Mouse (Mus musculus) embryonic fibroblast, embryonic 13.5 days (primary cell): ENCODE data around the gene Cyth1. TPM values are rescaled to one million over a fixed set of nuclear protein-coding genes. Genes with fewer than 3 reads are reported as not detected.

Source experiments
- H3K27ac ChIP-seq: 2 replicates; pipeline ENCODE4 v1.5.1; 2012; ENCODE audit warnings: low read length, control low read depth, inconsistent platforms; ENCODE audit not compliant: insufficient read depth
- H3K4me1 ChIP-seq: 2 replicates; pipeline ENCODE4 v1.6.1; 2011; ENCODE audit warnings: low read length; ENCODE audit not compliant: control insufficient read depth, insufficient read depth
- H3K4me3 ChIP-seq: 2 replicates; pipeline ENCODE4 v1.5.1; 2011; ENCODE audit warnings: mild to moderate bottlenecking, control low read depth, low read length; ENCODE audit not compliant: insufficient read depth
- CTCF ChIP-seq: IDR thresholded peaks from 2 replicates; pipeline ENCODE4 v1.5.1; 2011; ENCODE audit warnings: mild to moderate bottlenecking, control low read depth, low read length, moderate library complexity, borderline replicate concordance; ENCODE audit not compliant: insufficient read depth
- POLR2A ChIP-seq: IDR thresholded peaks from 2 replicates; pipeline ENCODE4 v1.6.1; 2011; ENCODE audit warnings: low read depth, mild to moderate bottlenecking, control low read depth, low read length, moderate library complexity
- polyA plus RNA-seq: library from polyadenylated mRNA; stranded (reverse); fragments of >200 nt; gene quantifications from 2 replicates; pipeline ENCODE4 v1.2.4, GENCODE M21; 2011; ENCODE audit warnings: low read depth; ENCODE audit not compliant: missing spikeins, insufficient read length

The Cyth1 gene
- polyA plus RNA-seq, 1 experiment, result 11.8 TPM

GRCm38 (mm10) chr11:118145771-118146351 is 102.5 kb downstream of the Cyth1 start:
- TF ChIP-seq CTCF (no peak), POLR2A (no peak; the same call in 1 of the 2 replicates)
- Histone ChIP-seq H3K27ac (no peak overlapping the region), H3K4me1 (no peaks in the 10 kb centered on the region), H3K4me3 (no peak overlapping the region)

- no peak overlapping the region for H3K4me3 ChIP-seq
- TF ChIP-seq CTCF (no peak), POLR2A (no peak)
- H3K4me1 ChIP-seq, result no peaks in the 10 kb centered on the region
- no peak overlapping the region for H3K27ac ChIP-seq
These were observed 103.3 kb downstream of the Cyth1 start for GRCm38 (mm10) chr11:118145092-118145491.

DNA sequence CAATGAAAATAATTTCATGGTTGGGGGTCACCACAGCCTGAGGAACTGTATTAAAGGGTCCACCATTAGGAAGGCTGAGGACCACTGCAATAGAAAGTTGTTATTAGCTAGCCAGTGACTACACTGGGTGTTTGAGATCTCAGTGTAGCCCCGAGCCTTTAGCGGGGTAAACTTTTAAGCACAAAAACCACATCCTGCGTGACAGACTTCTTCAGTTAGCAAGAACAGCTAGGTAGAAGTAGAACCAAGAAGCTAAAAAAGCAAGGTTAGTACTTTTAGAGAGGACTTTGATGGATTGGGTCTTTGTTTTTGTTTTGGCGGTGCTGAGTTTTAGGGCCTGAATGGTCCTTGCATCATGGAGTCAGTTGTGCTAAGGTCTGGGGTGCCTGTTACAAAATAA is 104.7 kb downstream of the Cyth1 start:
- TF ChIP-seq CTCF (no peak), POLR2A (no peak)
- Histone ChIP-seq H3K4me3 (no peak overlapping the region), H3K4me1 (no peaks in the 10 kb centered on the region), H3K27ac (no peak overlapping the region)

DNA sequence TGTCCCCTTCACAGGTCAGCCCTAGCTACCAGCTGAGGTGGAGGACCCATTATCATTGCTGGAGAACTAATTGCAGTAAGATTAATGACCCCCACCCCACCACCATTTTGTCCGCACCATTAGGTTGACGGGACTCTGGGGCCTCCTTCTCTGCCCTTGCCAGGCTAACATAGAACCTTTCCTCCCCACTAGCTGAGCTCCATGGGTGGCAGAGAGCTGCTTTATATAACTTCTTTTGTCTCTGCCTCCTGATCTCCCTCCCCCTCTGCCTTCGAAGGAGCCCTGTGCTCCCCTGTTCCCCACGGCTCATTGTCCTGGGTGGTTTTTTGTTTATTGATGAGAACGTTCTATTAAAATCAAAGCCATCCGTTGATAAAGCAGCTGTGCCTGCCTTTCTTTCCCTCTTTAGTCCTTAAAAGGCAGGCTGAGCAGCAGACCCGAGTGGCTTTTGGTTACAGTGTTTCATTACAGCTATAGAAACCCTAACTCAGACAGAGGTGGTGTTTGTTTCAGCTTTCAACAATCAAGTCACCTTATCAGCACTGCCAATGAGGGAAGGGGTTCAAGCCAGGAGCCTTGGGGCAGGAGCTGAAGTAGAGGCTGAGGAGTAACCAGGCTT is 105.7 kb downstream of the Cyth1 start:
- Histone ChIP-seq H3K4me3 (no peak overlapping the region), H3K27ac (no peak overlapping the region)
- TF ChIP-seq POLR2A (no peak), CTCF (no peak)

GRCm38 (mm10) chr11:118140771-118141565 is 107.4 kb downstream of the Cyth1 start:
- TF ChIP-seq CTCF (no peak), POLR2A (no peak)
- Histone ChIP-seq H3K4me1 (no peaks in the 10 kb centered on the region), H3K27ac (no peak overlapping the region), H3K4me3 (no peak overlapping the region)

More for the DNA sequence above, 105.7 kb downstream of the Cyth1 start:
- no peaks in the 10 kb centered on the region for H3K4me1 ChIP-seq

- no peak for TF ChIP-seq CTCF
- TF ChIP-seq POLR2A, result no peak
- Histone ChIP-seq H3K27ac (no peak overlapping the region), H3K4me3 (no peak overlapping the region), H3K4me1 (no peaks in the 10 kb centered on the region)
These were observed 110.0 kb downstream of the Cyth1 start for GRCm38 (mm10) chr11:118138347-118138746.

- no peak for TF ChIP-seq CTCF
- no peak for TF ChIP-seq POLR2A
- H3K4me1 ChIP-seq, result no peaks in the 10 kb centered on the region
- H3K27ac ChIP-seq, result no peak overlapping the region
- H3K4me3 ChIP-seq, result no peak overlapping the region
These were observed 112.2 kb downstream of the Cyth1 start for GRCm38 (mm10) chr11:118136172-118136632.

- no peak overlapping the region for H3K27ac ChIP-seq
- H3K4me3 ChIP-seq, result no peak overlapping the region
- no peaks in the 10 kb centered on the region for H3K4me1 ChIP-seq
- TF ChIP-seq CTCF, result no peak
- no peak for TF ChIP-seq POLR2A
These were observed 113.1 kb downstream of the Cyth1 start for GRCm38 (mm10) chr11:118135271-118135670.

DNA sequence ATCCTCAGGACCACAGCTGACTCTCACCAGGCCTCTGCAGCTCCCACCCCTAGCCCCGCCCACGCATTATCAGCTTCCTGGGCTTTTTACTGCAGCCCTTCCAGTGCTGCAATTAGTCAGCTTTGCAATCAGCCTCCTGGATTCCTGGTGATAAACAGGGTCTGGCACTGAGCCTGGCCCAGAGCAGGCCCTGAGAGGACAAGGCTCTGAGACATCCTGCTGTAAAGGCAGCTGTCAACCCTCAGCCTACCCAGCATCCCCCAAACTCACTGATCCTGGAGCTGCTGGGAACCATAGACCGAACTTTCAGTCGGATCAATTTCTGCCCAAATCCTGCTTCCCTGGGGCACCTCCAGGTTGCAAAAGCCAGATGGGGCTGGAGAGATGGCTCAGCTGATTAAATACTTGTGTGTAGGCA is 114.6 kb downstream of the Cyth1 start:
- no peak for TF ChIP-seq POLR2A
- no peak for TF ChIP-seq CTCF
- no peaks in the 10 kb centered on the region for H3K4me1 ChIP-seq
- H3K4me3 ChIP-seq, result no peak overlapping the region
- no peak overlapping the region for H3K27ac ChIP-seq
